Mouse (Mus musculus) testis, adult 2 months (tissue): ENCODE results near the gene Spg21. TPM values are rescaled to one million over a fixed set of nuclear protein-coding genes. Genes with fewer than 3 reads are reported as not detected.

Experiments used
- H3K27ac ChIP-seq: fragments of 200-500 bp; 2 replicates; pipeline ENCODE4 v1.5.1; 2012; ENCODE audit warnings: low read depth, low read length; ENCODE audit not compliant: control insufficient read depth, insufficient read depth
- H3K27me3 ChIP-seq: fragments of 200-500 bp; 2 replicates; pipeline ENCODE4 v1.6.1; 2012; ENCODE audit warnings: mild to moderate bottlenecking, low read length, moderate library complexity; ENCODE audit not compliant: control insufficient read depth, insufficient read depth
- H3K36me3 ChIP-seq: fragments of 200-500 bp; 2 replicates; pipeline ENCODE4 v1.6.1; 2012; ENCODE audit warnings: mild to moderate bottlenecking, low read length; ENCODE audit not compliant: control insufficient read depth, insufficient read depth
- H3K4me1 ChIP-seq: fragments of 200-500 bp; 2 replicates; pipeline ENCODE4 v1.6.1; 2012; ENCODE audit warnings: low read length; ENCODE audit not compliant: control insufficient read depth, insufficient read depth
- H3K4me3 ChIP-seq: fragments of 200-500 bp; 2 replicates; pipeline ENCODE4 v1.5.1; 2012; ENCODE audit warnings: low read depth, mild to moderate bottlenecking, low read length, moderate library complexity, mixed read lengths; ENCODE audit not compliant: control insufficient read depth
- CTCF ChIP-seq: fragments of 200-500 bp; IDR thresholded peaks from 2 replicates; pipeline ENCODE4 v1.5.1; 2012; ENCODE audit warnings: low read depth, mild to moderate bottlenecking, inconsistent platforms, low read length, moderate library complexity; ENCODE audit not compliant: control insufficient read depth, insufficient read depth, insufficient replicate concordance
- POLR2A ChIP-seq: fragments of 200-500 bp; IDR thresholded peaks from 2 replicates; pipeline ENCODE4 v1.6.1; 2012; ENCODE audit warnings: low read depth, mild to moderate bottlenecking, inconsistent platforms, low read length, moderate library complexity; ENCODE audit not compliant: control insufficient read depth
- polyA plus RNA-seq: library from polyadenylated mRNA; depleted of rRNA; stranded (reverse); fragments of >200 nt; gene quantifications from 2 replicates; pipeline ENCODE4 v1.2.3, GENCODE M21; 2012

The Spg21 gene
- polyA plus RNA-seq, 1 experiment, result 10.8 TPM

- H3K36me3 ChIP-seq, result no peaks in the 10 kb centered on the region
- no peak overlapping the region for H3K27ac ChIP-seq
- no peak for TF ChIP-seq POLR2A
- no peak for TF ChIP-seq CTCF
Observed at GRCm38 (mm10) chr9:65508449-65508848, 47.7 kb downstream of the Spg21 start.

GRCm38 (mm10) chr9:65512520-65512919 lies 51.8 kb downstream of the Spg21 start:
- H3K27me3 ChIP-seq, result no peaks in the 10 kb centered on the region
- H3K36me3 ChIP-seq, result no peaks in the 10 kb centered on the region
- no peak overlapping the region for H3K27ac ChIP-seq
- TF ChIP-seq POLR2A, result no peak
- no peak for TF ChIP-seq CTCF
- no peak overlapping the region for H3K4me3 ChIP-seq
- no peaks in the 10 kb centered on the region for H3K4me1 ChIP-seq

More at GRCm38 (mm10) chr9:65508449-65508848, 47.7 kb downstream of the Spg21 start:
- Histone ChIP-seq H3K4me3 (no peak overlapping the region), H3K27me3 (no peaks in the 10 kb centered on the region), H3K4me1 (no peaks in the 10 kb centered on the region)

GRCm38 (mm10) chr9:65514431-65514830 lies 53.7 kb downstream of the Spg21 start:
- H3K36me3 ChIP-seq, result no peaks in the 10 kb centered on the region
- H3K27ac ChIP-seq, result no peak overlapping the region
- no peaks in the 10 kb centered on the region for H3K4me1 ChIP-seq
- no peaks in the 10 kb centered on the region for H3K27me3 ChIP-seq
- TF ChIP-seq CTCF, result no peak
- no peak for TF ChIP-seq POLR2A
- H3K4me3 ChIP-seq, result no peak overlapping the region

- Histone ChIP-seq H3K27me3 (no peaks in the 10 kb centered on the region), H3K27ac (no peak overlapping the region), H3K4me1 (no peaks in the 10 kb centered on the region), H3K4me3 (no peak overlapping the region), H3K36me3 (no peaks in the 10 kb centered on the region)
- TF ChIP-seq POLR2A (no peak), CTCF (no peak)
Observed at GRCm38 (mm10) chr9:65514851-65515261, 54.1 kb downstream of the Spg21 start.

- no peak for TF ChIP-seq CTCF
- no peak for TF ChIP-seq POLR2A
- Histone ChIP-seq H3K36me3 (no peaks in the 10 kb centered on the region), H3K27ac (no peak within 1 kb of the TSS), H3K27me3 (no peaks in the 10 kb centered on the region), H3K4me1 (no peaks in the 10 kb centered on the region; the same call in none of the 2 replicates), H3K4me3 (no peak within 1 kb of the TSS)
Observed at GRCm38 (mm10) chr9:65519807-65520504, 59.2 kb downstream of the Spg21 start, which contains the start of gene Ankdd1a. Gene Ankdd1a, minus strand, starts transcription at chr9:65520193.

GRCm38 (mm10) chr9:65520505-65520876 lies 59.7 kb downstream of the Spg21 start:
- TF ChIP-seq POLR2A (no peak), CTCF (no peak)
- no peaks in the 10 kb centered on the region for H3K36me3 ChIP-seq
- no peak overlapping the region for H3K27ac ChIP-seq
- H3K4me1 ChIP-seq, result no peaks in the 10 kb centered on the region; the same call in none of the 2 replicates
- no peaks in the 10 kb centered on the region for H3K27me3 ChIP-seq
- no peak overlapping the region for H3K4me3 ChIP-seq

- TF ChIP-seq POLR2A (no peak), CTCF (peak; percentile 84; the same call in 1 of the 2 replicates)
- Histone ChIP-seq H3K4me1 (no peaks in the 10 kb centered on the region; the same call in none of the 2 replicates), H3K36me3 (no peaks in the 10 kb centered on the region), H3K27ac (no peak overlapping the region), H3K27me3 (no peaks in the 10 kb centered on the region), H3K4me3 (no peak overlapping the region)
Observed at GRCm38 (mm10) chr9:65523611-65524364, 63.0 kb downstream of the Spg21 start.
